Comparison of ENCODE assay signal across 15 mouse cellular contexts in the genomic region with DNA sequence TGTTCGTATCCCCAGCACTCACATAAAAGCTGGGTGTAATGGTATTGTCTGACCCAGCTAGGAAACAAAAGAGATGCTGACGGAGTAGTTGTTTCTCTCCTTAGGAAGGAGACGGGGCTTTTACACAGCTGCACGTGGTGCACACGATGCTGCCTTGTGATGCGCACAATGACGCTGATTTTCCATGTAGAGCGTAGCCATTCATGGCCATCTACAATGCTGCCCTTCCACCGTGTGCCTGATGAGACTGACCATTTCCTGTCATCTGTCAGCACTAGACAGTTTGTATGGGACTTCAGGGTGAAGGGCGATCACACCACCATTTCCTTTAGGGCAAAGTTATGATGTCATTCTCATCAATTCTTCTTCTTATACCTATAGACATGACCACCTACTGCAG.
"Had no signal": no experiment of that assay in that cellular context is flagged by ENCODE, and none has a peak within 500 bp of the region (broad histone marks: within the 10 kb centered on the region; RNA-seq: fewer than 3 reads in every experiment).

No protein-coding gene starts in this region.

- H3K4me2 ChIP-seq: liver, embryonic 11.5 days; midbrain, embryonic 11.5 days had no signal

- H3K36me3 ChIP-seq: kidney, embryonic 15.5 days had no signal

- H3K27ac ChIP-seq: layer of hippocampus, adult 2 months; liver, embryonic 14.5 days had no signal

- H3K9ac ChIP-seq: kidney, embryonic 15.5 days; liver, embryonic 14.5 days had no signal

- H3K4me3 ChIP-seq: kidney, embryonic 15.5 days; layer of hippocampus, adult 2 months had no signal

- DNase-seq: kidney, adult 11 months; kidney, adult 8-10 months; kidney, postnatal 25 days; layer of hippocampus, adult 9-11 months; lung, adult 18-20 months; lung, postnatal 10 days; lung, postnatal 4 days; midbrain, embryonic 14.5 days; thymus, adult 18-20 months; thymus, postnatal 36 days had no signal

- H3K9me3 ChIP-seq: kidney, embryonic 15.5 days had no signal

- H3K27me3 ChIP-seq: kidney, embryonic 15.5 days had no signal
